Mouse (Mus musculus): ENCODE results near the gene Dzank1. TPM values are rescaled to one million over a fixed set of nuclear protein-coding genes. Genes with fewer than 3 reads are reported as not detected.
A peak's percentile ranks its signal among the peaks of the same experiment; 100 is the strongest.

The Dzank1 gene
- 0.91 and 1.2 TPM in 2 replicates for polyA plus RNA-seq (2015; fragmentation: Nextera tagmentation; extraction: Ambion mirVana)

GRCm38 (mm10) chr2:144526981-144527820, at the start of gene Dzank1, which contains the start of gene Polr3f:
Gene Dzank1, minus strand, starts transcription at chr2:144527414.
Gene Polr3f, plus strand, starts transcription at chr2:144527718.
- peak; percentile 98 for ATAC-seq (replicated peaks; ENCODE audit: low FRiP score)
- H3K4me3 ChIP-seq (replicated peaks): peak within 1 kb of the TSS; percentile 98
- H3K4me2 ChIP-seq: peak within 1 kb of the TSS; percentile 94
- peaks cover 18% of the 10 kb centered on the region for H3K36me3 ChIP-seq
- H3K4me1 ChIP-seq: peaks cover 21% of the 10 kb centered on the region
- peak within 1 kb of the TSS; percentile 96 for H3K9ac ChIP-seq
- H3K27ac ChIP-seq: peak within 1 kb of the TSS; percentile 94
- H3K9me3 ChIP-seq (replicated peaks): no peaks in the 10 kb centered on the region
- peaks cover 7% of the 10 kb centered on the region; the same call in 1 of the 2 replicates for H3K27me3 ChIP-seq
- 1% methylated on average over 56 of the region's 56 CpGs for WGBS

GRCm38 (mm10) chr2:144555820-144556552, 28.8 kb upstream of the Dzank1 start, which contains the start of gene Sec23b:
Gene Sec23b, plus strand, starts transcription at chr2:144556229.
- Histone ChIP-seq H3K27ac (peak within 1 kb of the TSS; percentile 97), H3K4me3 (replicated peaks) (peak within 1 kb of the TSS; percentile 94), H3K4me1 (peaks cover 16% of the 10 kb centered on the region), H3K9ac (peak within 1 kb of the TSS; percentile 79), H3K4me2 (peak within 1 kb of the TSS; percentile 68), H3K36me3 (peaks cover 18% of the 10 kb centered on the region), H3K27me3 (no peaks in the 10 kb centered on the region), H3K9me3 (replicated peaks) (no peaks in the 10 kb centered on the region)
- under 1% methylated on average over 44 of the region's 44 CpGs for WGBS
- ATAC-seq (replicated peaks; ENCODE audit: low FRiP score): peak; percentile 99

- Histone ChIP-seq H3K4me1 (peaks cover 16% of the 10 kb centered on the region), H3K27ac (peak overlapping the region; percentile 97), H3K9me3 (replicated peaks) (no peaks in the 10 kb centered on the region), H3K4me3 (replicated peaks) (peak overlapping the region; percentile 94), H3K4me2 (peak overlapping the region; percentile 68), H3K9ac (peak overlapping the region; percentile 79), H3K27me3 (no peaks in the 10 kb centered on the region), H3K36me3 (peaks cover 15% of the 10 kb centered on the region)
- peak; percentile 10; the same call in 1 of the 2 replicates for ATAC-seq (replicated peaks; ENCODE audit: low FRiP score)
- WGBS: 2% methylated on average over 14 of the region's 14 CpGs
These were observed 28.1 kb upstream of the Dzank1 start for GRCm38 (mm10) chr2:144555286-144555819.

GRCm38 (mm10) chr2:144553905-144554304, 26.7 kb upstream of the Dzank1 start:
- peaks cover under 1% of the 10 kb centered on the region; the same call in 1 of the 2 replicates for H3K36me3 ChIP-seq
- H3K4me1 ChIP-seq: peaks cover 24% of the 10 kb centered on the region
- H3K9ac ChIP-seq: no peak overlapping the region
- WGBS: 93% methylated on average over 3 of the region's 3 CpGs
- H3K9me3 ChIP-seq (replicated peaks): no peaks in the 10 kb centered on the region
- no peaks in the 10 kb centered on the region for H3K27me3 ChIP-seq
- no peak overlapping the region for H3K27ac ChIP-seq
- no peak for ATAC-seq (replicated peaks; ENCODE audit: low FRiP score)
- H3K4me3 ChIP-seq (replicated peaks): no peak overlapping the region
- H3K4me2 ChIP-seq: no peak overlapping the region

- H3K4me1 ChIP-seq: peaks cover 26% of the 10 kb centered on the region
- peaks cover 25% of the 10 kb centered on the region for H3K36me3 ChIP-seq
- H3K9me3 ChIP-seq (replicated peaks): no peaks in the 10 kb centered on the region
- peak within 1 kb of the TSS; percentile 91 for H3K27ac ChIP-seq
- peak within 1 kb of the TSS; percentile 88 for H3K4me3 ChIP-seq (replicated peaks)
- WGBS: under 1% methylated on average over 17 of the region's 17 CpGs
- peak; percentile 97 for ATAC-seq (replicated peaks; ENCODE audit: low FRiP score)
- H3K27me3 ChIP-seq: no peaks in the 10 kb centered on the region
- peak within 1 kb of the TSS; percentile 77 for H3K9ac ChIP-seq
- peak within 1 kb of the TSS; percentile 59 for H3K4me2 ChIP-seq
These were observed 23.3 kb upstream of the Dzank1 start, which contains the start of gene Rbbp9 for GRCm38 (mm10) chr2:144550529-144550928. Gene Rbbp9, minus strand, starts transcription at chr2:144550869.

- H3K9ac ChIP-seq: no peak overlapping the region
- WGBS: 65% methylated on average over 4 of the region's 4 CpGs
- H3K27ac ChIP-seq: no peak overlapping the region
- no peak overlapping the region for H3K4me3 ChIP-seq (replicated peaks)
- H3K4me1 ChIP-seq: peaks cover 27% of the 10 kb centered on the region; the same call in 1 of the 2 replicates
- peaks cover 48% of the 10 kb centered on the region for H3K36me3 ChIP-seq
- no peaks in the 10 kb centered on the region for H3K27me3 ChIP-seq
- no peaks in the 10 kb centered on the region for H3K9me3 ChIP-seq (replicated peaks)
- no peak for ATAC-seq (replicated peaks; ENCODE audit: low FRiP score)
- H3K4me2 ChIP-seq: no peak overlapping the region
These were observed 20.3 kb upstream of the Dzank1 start for GRCm38 (mm10) chr2:144547559-144547958.

GRCm38 (mm10) chr2:144545481-144545880, 18.3 kb upstream of the Dzank1 start:
- H3K4me1 ChIP-seq: peaks cover 27% of the 10 kb centered on the region; the same call in 1 of the 2 replicates
- H3K9me3 ChIP-seq (replicated peaks): no peaks in the 10 kb centered on the region
- 18% methylated on average over 1 of the region's 1 CpGs for WGBS
- peaks cover 62% of the 10 kb centered on the region for H3K36me3 ChIP-seq
- no peak overlapping the region for H3K4me3 ChIP-seq (replicated peaks)
- no peak for ATAC-seq (replicated peaks; ENCODE audit: low FRiP score)
- H3K9ac ChIP-seq: no peak overlapping the region
- peak overlapping the region; percentile 82 for H3K27ac ChIP-seq
- H3K4me2 ChIP-seq: 0 out of 2 replicates have a peak overlapping the region, but pooled peaks have one; percentile 14
- H3K27me3 ChIP-seq: no peaks in the 10 kb centered on the region

- 71% methylated on average over 2 of the region's 2 CpGs for WGBS
- ATAC-seq (replicated peaks; ENCODE audit: low FRiP score): peak; percentile 82
- no peak overlapping the region for H3K9ac ChIP-seq
- H3K36me3 ChIP-seq: peaks cover 66% of the 10 kb centered on the region
- H3K27me3 ChIP-seq: no peaks in the 10 kb centered on the region
- H3K4me3 ChIP-seq (replicated peaks): no peak overlapping the region
- H3K4me1 ChIP-seq: peaks cover 25% of the 10 kb centered on the region; the same call in 1 of the 2 replicates
- H3K27ac ChIP-seq: peak overlapping the region; percentile 73
- H3K9me3 ChIP-seq (replicated peaks): no peaks in the 10 kb centered on the region
- H3K4me2 ChIP-seq: 0 out of 2 replicates have a peak overlapping the region, but pooled peaks have one; percentile 5
These were observed 17.8 kb upstream of the Dzank1 start for GRCm38 (mm10) chr2:144545061-144545460.

GRCm38 (mm10) chr2:144544630-144545029, 17.4 kb upstream of the Dzank1 start:
- no peaks in the 10 kb centered on the region for H3K9me3 ChIP-seq (replicated peaks)
- 65% methylated on average over 6 of the region's 6 CpGs for WGBS
- peaks cover 71% of the 10 kb centered on the region for H3K36me3 ChIP-seq
- ATAC-seq (replicated peaks; ENCODE audit: low FRiP score): peak; percentile 79
- 0 out of 2 replicates have a peak overlapping the region, but pooled peaks have one; percentile 5 for H3K4me2 ChIP-seq
- no peaks in the 10 kb centered on the region for H3K27me3 ChIP-seq
- peak overlapping the region; percentile 73 for H3K27ac ChIP-seq
- peaks cover 22% of the 10 kb centered on the region; the same call in 1 of the 2 replicates for H3K4me1 ChIP-seq
- H3K4me3 ChIP-seq (replicated peaks): no peak overlapping the region
- H3K9ac ChIP-seq: no peak overlapping the region

- H3K4me1 ChIP-seq: peaks cover 18% of the 10 kb centered on the region; the same call in 1 of the 2 replicates
- WGBS: 86% methylated on average over 6 of the region's 6 CpGs
- no peak overlapping the region for H3K9ac ChIP-seq
- H3K27me3 ChIP-seq: no peaks in the 10 kb centered on the region
- H3K27ac ChIP-seq: peak overlapping the region; percentile 73
- no peaks in the 10 kb centered on the region for H3K9me3 ChIP-seq (replicated peaks)
- no peak overlapping the region for H3K4me2 ChIP-seq
- no peak for ATAC-seq (replicated peaks; ENCODE audit: low FRiP score)
- H3K4me3 ChIP-seq (replicated peaks): no peak overlapping the region
- peaks cover 80% of the 10 kb centered on the region for H3K36me3 ChIP-seq
These were observed 16.5 kb upstream of the Dzank1 start for GRCm38 (mm10) chr2:144543670-144544069.

GRCm38 (mm10) chr2:144541246-144541645, 14.0 kb upstream of the Dzank1 start:
- no peak overlapping the region for H3K9ac ChIP-seq
- H3K4me1 ChIP-seq: peaks cover 7% of the 10 kb centered on the region; the same call in 1 of the 2 replicates
- H3K4me3 ChIP-seq (replicated peaks): no peak overlapping the region
- WGBS: 87% methylated on average over 4 of the region's 4 CpGs
- H3K36me3 ChIP-seq: peaks cover 83% of the 10 kb centered on the region
- no peaks in the 10 kb centered on the region for H3K9me3 ChIP-seq (replicated peaks)
- H3K27me3 ChIP-seq: no peaks in the 10 kb centered on the region
- H3K27ac ChIP-seq: no peak overlapping the region
- H3K4me2 ChIP-seq: no peak overlapping the region
- ATAC-seq (replicated peaks; ENCODE audit: low FRiP score): no peak
